Mouse (Mus musculus) left cerebral cortex, postnatal 36 days (tissue): ENCODE measurements at regions not wholly inside any gene's neighbourhood (a gene's known extent, or its start where the extent isn't known, plus 50 kb on each side); places are given as distances from the start of the nearest gene placed in this dataset.

Source experiments
- DNase-seq, 2 experiments: peaks; one replicate each; pipeline ENCODE4 v3.0.0; 2021 to 2022; ENCODE audit warnings: low spot score in 2 of 2, mixed read lengths in 1 of 2
- intact Hi-C: fragments of 180-260 bp; cut with DNase I; formaldehyde crosslinking; loops from one replicate; pipeline ENCODE4 v1.15.1; 2025

- intact Hi-C loops = no loop called here
- no peak for DNase-seq
These were observed 119.0 kb downstream of the Qpct start for GRCm38 (mm10) chr17:79170690-79171089.

- intact Hi-C loops = no loop called here
- DNase-seq = no peak
These were observed 115.5 kb downstream of the Qpct start for GRCm38 (mm10) chr17:79167198-79167597.

GRCm38 (mm10) chr17:79164874-79165553 lies 113.3 kb downstream of the Qpct start:
- intact Hi-C loops = no loop called here
- DNase-seq = no peak

- DNase-seq = no peak
- intact Hi-C loops = no loop called here
These were observed 112.3 kb downstream of the Qpct start for GRCm38 (mm10) chr17:79163983-79164382.

GRCm38 (mm10) chr17:79154138-79154537 lies 102.4 kb downstream of the Qpct start:
- intact Hi-C loops = no loop called here
- DNase-seq = no peak

- intact Hi-C loops = no loop called here
- DNase-seq = no peak
These were observed 101.1 kb downstream of the Qpct start for GRCm38 (mm10) chr17:79152823-79153222.

- intact Hi-C loops = no loop called here
- no peak for DNase-seq
These were observed 96.2 kb downstream of the Qpct start for GRCm38 (mm10) chr17:79147883-79148282.

- intact Hi-C loops = no loop called here
- no peak for DNase-seq
These were observed 93.4 kb downstream of the Qpct start for GRCm38 (mm10) chr17:79144913-79145625.

GRCm38 (mm10) chr17:79143031-79143430 lies 91.3 kb downstream of the Qpct start:
- no peak for DNase-seq
- intact Hi-C loops = no loop called here
